Mouse (Mus musculus): ENCODE results near the gene Tesmin. TPM values are rescaled to one million over a fixed set of nuclear protein-coding genes. Genes with fewer than 3 reads are reported as not detected.

Tesmin gene
- polyA plus RNA-seq, 1 experiment = 0.39 TPM

DNA sequence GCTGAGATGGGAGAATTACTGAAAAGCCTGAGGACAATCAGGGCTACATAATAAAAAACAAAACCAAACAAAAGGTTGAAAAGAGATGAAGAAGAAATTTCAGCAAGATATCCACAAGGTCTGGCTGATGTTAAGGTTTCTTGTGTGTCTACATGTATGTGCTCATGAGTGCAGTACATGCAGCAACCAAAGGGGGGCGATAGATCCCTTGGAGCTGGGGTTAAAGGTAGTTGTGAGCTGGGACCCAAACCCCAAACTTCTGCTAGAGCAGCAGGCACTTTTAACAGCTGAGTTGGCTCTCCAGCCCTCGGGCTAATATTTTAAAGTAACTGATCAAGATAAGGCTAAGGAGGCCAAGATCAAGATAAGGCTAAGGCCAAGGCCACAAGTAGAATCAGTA lies 14.6 kb upstream of the Tesmin start:
- Histone ChIP-seq H3K79me3 (ENCODE audit: low read depth) (no peaks in the 10 kb centered on the region), H3ac (ENCODE audit: control insufficient read depth, insufficient read length, low read depth) (no peak overlapping the region), H3K4me3 (ENCODE audit: insufficient read depth, poor library complexity, severe bottlenecking) (no peak overlapping the region), H3K36me3 (ENCODE audit: control insufficient read depth, insufficient read depth) (peaks cover 37% of the 10 kb centered on the region), H3K79me2 (ENCODE audit: control insufficient read depth, insufficient read depth) (no peaks in the 10 kb centered on the region), H3K27me3 (ENCODE audit: control insufficient read depth, insufficient read depth, insufficient read length) (no peaks in the 10 kb centered on the region)
- no peak for TF ChIP-seq FOSL1 (IDR thresholded peaks at IDR 0.05; ENCODE audit: insufficient read depth, low read length, poor library complexity, severe bottlenecking)

DNA sequence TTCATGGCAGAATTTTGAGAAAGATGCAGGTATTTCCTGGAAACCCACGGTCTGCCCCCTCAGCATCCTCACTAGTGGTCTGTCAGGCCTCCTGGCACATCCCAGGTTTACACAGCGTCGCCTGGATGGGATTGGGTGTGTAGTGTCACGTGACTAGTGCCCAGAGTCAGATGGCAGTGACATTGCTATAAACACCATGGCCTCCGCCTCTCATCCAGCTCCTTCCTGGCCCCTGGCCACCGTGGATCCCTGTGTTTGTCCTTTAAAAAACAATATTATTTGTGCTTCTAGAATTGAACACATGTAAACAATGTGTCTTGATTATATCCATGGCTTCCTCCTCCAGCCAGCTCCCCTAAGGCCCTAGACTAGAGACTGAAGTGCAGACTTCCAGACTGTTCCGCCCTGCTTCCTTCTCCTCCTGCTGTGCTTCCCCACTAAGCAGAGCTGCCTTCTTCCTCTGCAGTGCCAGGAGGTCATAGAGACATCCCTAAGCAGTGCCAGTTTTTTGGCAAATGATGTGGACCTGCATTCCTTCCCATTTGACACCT lies 12.6 kb upstream of the Tesmin start:
- Histone ChIP-seq H3K4me3 (ENCODE audit: insufficient read depth, poor library complexity, severe bottlenecking) (no peak overlapping the region), H3K27me3 (ENCODE audit: control insufficient read depth, insufficient read depth, insufficient read length) (no peaks in the 10 kb centered on the region), H3K79me2 (ENCODE audit: control insufficient read depth, insufficient read depth) (no peaks in the 10 kb centered on the region), H3K79me3 (ENCODE audit: low read depth) (no peaks in the 10 kb centered on the region), H3ac (ENCODE audit: control insufficient read depth, insufficient read length, low read depth) (no peak overlapping the region), H3K36me3 (ENCODE audit: control insufficient read depth, insufficient read depth) (peaks cover 45% of the 10 kb centered on the region)
- no peak for TF ChIP-seq MYOD1 (IDR thresholded peaks at IDR 0.05; ENCODE audit: control insufficient read depth, insufficient read length, low read depth)
- TF ChIP-seq MYOG (IDR thresholded peaks at IDR 0.05; ENCODE audit: control insufficient read depth, extremely low read depth, insufficient read length) = no peak
- TF ChIP-seq CEBPB (IDR thresholded peaks at IDR 0.05; ENCODE audit: low read depth) = no peak
- TF ChIP-seq CTCF (IDR thresholded peaks at IDR 0.05; ENCODE audit: control insufficient read depth, insufficient read depth, insufficient read length) = no peak
- TF ChIP-seq MAX (IDR thresholded peaks at IDR 0.05) = no peak
- TF ChIP-seq USF1 (IDR thresholded peaks at IDR 0.05; ENCODE audit: low read depth) = no peak
- no peak for TF ChIP-seq FOSL1 (IDR thresholded peaks at IDR 0.05; ENCODE audit: insufficient read depth, low read length, poor library complexity, severe bottlenecking)

- H3K36me3 ChIP-seq (ENCODE audit: control insufficient read depth, insufficient read depth) = peaks cover 45% of the 10 kb centered on the region
- H3K79me2 ChIP-seq (ENCODE audit: control insufficient read depth, insufficient read depth) = no peaks in the 10 kb centered on the region
- H3ac ChIP-seq (ENCODE audit: control insufficient read depth, insufficient read length, low read depth) = no peak overlapping the region
- no peaks in the 10 kb centered on the region for H3K27me3 ChIP-seq (ENCODE audit: control insufficient read depth, insufficient read depth, insufficient read length)
- no peaks in the 10 kb centered on the region for H3K79me3 ChIP-seq (ENCODE audit: low read depth)
- TF ChIP-seq CTCF (IDR thresholded peaks at IDR 0.05; ENCODE audit: control insufficient read depth, insufficient read depth, insufficient read length) (no peak), MAX (IDR thresholded peaks at IDR 0.05) (no peak), CEBPB (IDR thresholded peaks at IDR 0.05; ENCODE audit: low read depth) (no peak), FOSL1 (IDR thresholded peaks at IDR 0.05; ENCODE audit: insufficient read depth, low read length, poor library complexity, severe bottlenecking) (no peak), MYOG (IDR thresholded peaks at IDR 0.05; ENCODE audit: control insufficient read depth, extremely low read depth, insufficient read length) (no peak), MYOD1 (IDR thresholded peaks at IDR 0.05; ENCODE audit: control insufficient read depth, insufficient read length, low read depth) (no peak), USF1 (IDR thresholded peaks at IDR 0.05; ENCODE audit: low read depth) (no peak)
- no peak overlapping the region for H3K4me3 ChIP-seq (ENCODE audit: insufficient read depth, poor library complexity, severe bottlenecking)
These were observed 11.5 kb upstream of the Tesmin start for GRCm38 (mm10) chr19:3376966-3377715.

DNA sequence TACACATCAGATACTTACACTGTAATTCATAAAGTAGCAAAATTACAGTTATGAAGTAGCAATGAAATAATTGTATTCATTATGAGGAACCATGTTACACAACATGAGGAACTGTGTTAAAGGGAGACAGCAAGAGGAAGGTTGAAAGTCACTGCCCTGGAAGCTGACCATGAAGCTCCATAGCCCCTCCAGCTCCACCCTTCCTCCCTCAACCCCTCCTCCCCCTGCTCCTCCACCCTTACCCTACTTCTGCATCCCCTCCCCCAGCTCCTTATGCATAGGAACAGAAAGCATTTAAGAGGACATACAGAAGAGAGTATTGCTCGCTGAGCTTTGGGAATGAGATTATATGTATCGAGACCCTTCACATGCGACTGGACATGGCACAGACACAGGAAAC lies 10.0 kb upstream of the Tesmin start:
- no peaks in the 10 kb centered on the region for H3K27me3 ChIP-seq (ENCODE audit: control insufficient read depth, insufficient read depth, insufficient read length)
- no peak overlapping the region for H3K4me3 ChIP-seq (ENCODE audit: insufficient read depth, poor library complexity, severe bottlenecking)
- no peaks in the 10 kb centered on the region for H3K79me3 ChIP-seq (ENCODE audit: low read depth)
- no peak overlapping the region for H3ac ChIP-seq (ENCODE audit: control insufficient read depth, insufficient read length, low read depth)
- no peaks in the 10 kb centered on the region for H3K79me2 ChIP-seq (ENCODE audit: control insufficient read depth, insufficient read depth)
- TF ChIP-seq MAX (IDR thresholded peaks at IDR 0.05) (no peak), MYOD1 (IDR thresholded peaks at IDR 0.05; ENCODE audit: control insufficient read depth, insufficient read length, low read depth) (no peak)
- H3K36me3 ChIP-seq (ENCODE audit: control insufficient read depth, insufficient read depth) = peaks cover 47% of the 10 kb centered on the region

- Histone ChIP-seq H3K36me3 (ENCODE audit: control insufficient read depth, insufficient read depth) (peaks cover 28% of the 10 kb centered on the region), H3ac (ENCODE audit: control insufficient read depth, insufficient read length, low read depth) (no peak overlapping the region), H3K27me3 (ENCODE audit: control insufficient read depth, insufficient read depth, insufficient read length) (no peaks in the 10 kb centered on the region), H3K79me3 (ENCODE audit: low read depth) (no peaks in the 10 kb centered on the region), H3K4me3 (ENCODE audit: insufficient read depth, poor library complexity, severe bottlenecking) (no peak overlapping the region), H3K79me2 (ENCODE audit: control insufficient read depth, insufficient read depth) (no peaks in the 10 kb centered on the region)
- TF ChIP-seq CEBPB (IDR thresholded peaks at IDR 0.05; ENCODE audit: low read depth) (no peak), MYOG (IDR thresholded peaks at IDR 0.05; ENCODE audit: control insufficient read depth, extremely low read depth, insufficient read length) (no peak), CTCF (IDR thresholded peaks at IDR 0.05; ENCODE audit: control insufficient read depth, insufficient read depth, insufficient read length) (no peak)
These were observed 596 bp upstream of the Tesmin start for GRCm38 (mm10) chr19:3388061-3388460.

- Histone ChIP-seq H3K27me3 (ENCODE audit: control insufficient read depth, insufficient read depth, insufficient read length) (no peaks in the 10 kb centered on the region), H3ac (ENCODE audit: control insufficient read depth, insufficient read length, low read depth) (no peak overlapping the region), H3K79me3 (ENCODE audit: low read depth) (no peaks in the 10 kb centered on the region), H3K36me3 (ENCODE audit: control insufficient read depth, insufficient read depth) (peaks cover 21% of the 10 kb centered on the region), H3K79me2 (ENCODE audit: control insufficient read depth, insufficient read depth) (no peaks in the 10 kb centered on the region), H3K4me3 (ENCODE audit: insufficient read depth, poor library complexity, severe bottlenecking) (no peak overlapping the region)
- TF ChIP-seq MYOG (IDR thresholded peaks at IDR 0.05; ENCODE audit: control insufficient read depth, extremely low read depth, insufficient read length) (no peak), FOSL1 (IDR thresholded peaks at IDR 0.05; ENCODE audit: insufficient read depth, low read length, poor library complexity, severe bottlenecking) (no peak), USF1 (IDR thresholded peaks at IDR 0.05; ENCODE audit: low read depth) (no peak), CTCF (IDR thresholded peaks at IDR 0.05; ENCODE audit: control insufficient read depth, insufficient read depth, insufficient read length) (peak; percentile 51), CEBPB (IDR thresholded peaks at IDR 0.05; ENCODE audit: low read depth) (no peak)
These were observed 432 bp downstream of the Tesmin start for GRCm38 (mm10) chr19:3389089-3389488.

Measured in C2C12 (cell line).